Mouse (Mus musculus) heart, postnatal 0 days (tissue): Measurements from ENCODE around the gene Il10rb. TPM values are rescaled to one million over a fixed set of nuclear protein-coding genes. Genes with fewer than 3 reads are reported as not detected.

Source experiments
- ATAC-seq: fragments of 200-750 bp; cut with Nextera tagmentation; 2 replicates; pipeline ENCODE4 v1.8.0; 2017; ENCODE audit warnings: low read depth, moderate number of reproducible peaks, moderate library complexity; ENCODE audit not compliant: insufficient read depth
- DNase-seq: peaks from one replicate; pipeline ENCODE4 v3.0.0-alpha.2; 2016; ENCODE audit warnings: low spot score
- H3K27ac ChIP-seq: fragments of 300-500 bp; sonication (generic); 2 replicates; pipeline ENCODE4 v1.5.1; 2014; ENCODE audit warnings: low read depth, mild to moderate bottlenecking
- H3K27me3 ChIP-seq: fragments of 300-500 bp; sonication (generic); 2 replicates; pipeline ENCODE4 v1.6.1; 2014; ENCODE audit warnings: low read length, mixed read lengths; ENCODE audit not compliant: control insufficient read depth, insufficient read depth
- H3K36me3 ChIP-seq: fragments of 300-500 bp; sonication (generic); replicated peaks from 2 replicates; pipeline ENCODE4 v1.6.1; 2014; ENCODE audit warnings: low read length, mixed read lengths; ENCODE audit not compliant: control insufficient read depth, insufficient read depth
- H3K4me1 ChIP-seq: fragments of 300-500 bp; sonication (generic); 2 replicates; pipeline ENCODE4 v1.6.1; 2014; ENCODE audit warnings: antibody characterized with exemption; ENCODE audit not compliant: control insufficient read depth, insufficient read depth
- H3K4me2 ChIP-seq: fragments of 300-500 bp; sonication (generic); 2 replicates; pipeline ENCODE4 v1.6.1; 2014; ENCODE audit warnings: low read depth, mild to moderate bottlenecking, low read length, moderate library complexity
- H3K4me3 ChIP-seq: fragments of 300-500 bp; sonication (generic); 2 replicates; pipeline ENCODE4 v1.5.1; 2014; ENCODE audit warnings: low read depth, low read length
- H3K9ac ChIP-seq: fragments of 300-500 bp; sonication (generic); replicated peaks from 2 replicates; pipeline ENCODE4 v1.6.1; 2014; ENCODE audit warnings: low read depth, low read length, mixed read lengths
- H3K9me3 ChIP-seq: fragments of 300-500 bp; sonication (generic); replicated peaks from 2 replicates; pipeline ENCODE4 v1.6.1; 2016; ENCODE audit warnings: low read length; ENCODE audit not compliant: control insufficient read depth
- CTCF ChIP-seq: IDR thresholded peaks from 2 replicates; pipeline ENCODE4 v1.5.1; 2016; ENCODE audit warnings: antibody characterized with exemption, control low read depth, low read depth
- EP300 ChIP-seq: IDR thresholded peaks from 2 replicates; pipeline ENCODE4 v1.6.1; 2016; ENCODE audit warnings: antibody characterized with exemption, low read depth
- WGBS: fragments of 180-500 bp; shearing (Covaris S2); extraction: QIAGEN DNeasy Blood & Tissue Kit; methylation state at CpG from one replicate; pipeline ENCODE4 v1.1.7; 2014; 5-methylcytosine and 5-hydroxymethylcytosine counted together
- polyA plus RNA-seq: library from polyadenylated mRNA; unstranded; fragments of >200 nt; fragmentation: Nextera tagmentation; extraction: Ambion mirVana; gene quantifications from 2 replicates; pipeline ENCODE4 v1.2.1, GENCODE M21; 2015
- total RNA-seq: library from RNA; depleted of rRNA; stranded (reverse); fragments of >200 nt; gene quantifications from 2 replicates; pipeline ENCODE4 v1.2.3, GENCODE M21; 2014; ENCODE audit warnings: low replicate concordance

Il10rb gene
- total and polyA plus RNA-seq, 2 experiments from 2014 or later = 63.3 to 89.0 TPM

DNA sequence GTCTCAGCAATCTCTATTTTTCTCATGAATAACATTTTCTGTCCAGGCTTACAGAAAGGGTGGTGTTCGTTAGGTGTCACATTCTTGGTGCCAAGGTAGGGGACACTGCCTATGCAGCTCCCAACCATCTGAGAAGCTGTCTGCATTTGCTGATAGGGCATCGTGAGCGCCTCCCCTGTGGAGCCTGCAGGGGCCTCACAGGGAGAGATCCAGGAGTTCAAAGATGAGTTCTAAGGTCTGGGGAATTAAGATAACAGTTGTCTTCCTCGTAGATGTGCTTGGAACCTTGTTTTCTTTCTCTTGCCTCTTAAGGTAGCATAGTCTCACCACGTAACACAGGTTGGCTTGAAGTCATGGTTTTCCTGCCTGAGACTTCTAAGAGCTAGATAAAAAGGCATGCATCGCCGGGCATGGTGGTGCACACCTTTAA is 35.9 kb downstream of the Il10rb start:
- Histone ChIP-seq H3K27ac (peak overlapping the region; percentile 49; the same call in 1 of the 2 replicates), H3K4me2 (no peak overlapping the region), H3K27me3 (no peaks in the 10 kb centered on the region), H3K4me3 (no peak overlapping the region), H3K4me1 (peaks cover 15% of the 10 kb centered on the region; the same call in 1 of the 2 replicates), H3K9ac (no peak overlapping the region; the same call in 1 of the 2 replicates), H3K9me3 (no peaks in the 10 kb centered on the region), H3K36me3 (no peaks in the 10 kb centered on the region)
- ATAC-seq (0 out of 2 replicates have a peak, but pooled peaks have one; percentile 3), DNase-seq (no peak)
- 57% methylated on average over 7 of the region's 7 CpGs for WGBS
- TF ChIP-seq EP300 = no peak
- no peak for TF ChIP-seq CTCF

DNA sequence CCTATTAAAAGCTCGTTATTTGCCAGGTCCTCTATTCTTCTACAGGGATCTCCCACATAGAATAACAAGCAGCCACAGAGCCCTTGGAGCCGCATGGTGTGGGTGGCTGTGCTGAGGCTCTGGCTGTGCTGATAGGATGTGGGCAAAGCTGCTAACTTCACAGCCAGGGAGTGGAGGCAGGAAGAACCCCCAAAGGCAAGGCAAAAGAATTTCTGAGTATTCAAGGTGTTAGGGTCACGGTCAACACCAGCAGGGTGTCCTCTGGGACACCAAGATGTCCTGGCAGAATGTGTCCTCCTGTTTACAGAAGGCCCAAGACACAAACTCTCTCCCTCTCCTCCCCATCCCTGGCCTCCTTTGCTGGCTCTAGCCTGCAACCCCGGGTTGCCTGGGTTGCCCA is 36.5 kb downstream of the Il10rb start:
- ATAC-seq (no peak), DNase-seq (no peak)
- Histone ChIP-seq H3K4me1 (peaks cover 19% of the 10 kb centered on the region; the same call in 1 of the 2 replicates), H3K9me3 (no peaks in the 10 kb centered on the region), H3K27ac (no peak overlapping the region; the same call in 1 of the 2 replicates), H3K36me3 (no peaks in the 10 kb centered on the region), H3K9ac (no peak overlapping the region), H3K27me3 (no peaks in the 10 kb centered on the region), H3K4me2 (no peak overlapping the region), H3K4me3 (no peak overlapping the region)
- TF ChIP-seq EP300 = no peak
- no peak for TF ChIP-seq CTCF
- WGBS = 60% methylated on average over 4 of the region's 4 CpGs

- WGBS = 75% methylated on average over 8 of the region's 8 CpGs
- Histone ChIP-seq H3K4me2 (no peak overlapping the region), H3K27me3 (no peaks in the 10 kb centered on the region), H3K4me1 (peaks cover 26% of the 10 kb centered on the region; the same call in 1 of the 2 replicates), H3K36me3 (no peaks in the 10 kb centered on the region), H3K27ac (no peak overlapping the region; the same call in 1 of the 2 replicates), H3K9ac (no peak overlapping the region), H3K9me3 (no peaks in the 10 kb centered on the region), H3K4me3 (no peak overlapping the region)
- no peak for ATAC-seq
- TF ChIP-seq EP300 = no peak
- no peak for TF ChIP-seq CTCF
- no peak for DNase-seq
Measured at GRCm38 (mm10) chr16:91443211-91443611, 37.2 kb downstream of the Il10rb start.

DNA sequence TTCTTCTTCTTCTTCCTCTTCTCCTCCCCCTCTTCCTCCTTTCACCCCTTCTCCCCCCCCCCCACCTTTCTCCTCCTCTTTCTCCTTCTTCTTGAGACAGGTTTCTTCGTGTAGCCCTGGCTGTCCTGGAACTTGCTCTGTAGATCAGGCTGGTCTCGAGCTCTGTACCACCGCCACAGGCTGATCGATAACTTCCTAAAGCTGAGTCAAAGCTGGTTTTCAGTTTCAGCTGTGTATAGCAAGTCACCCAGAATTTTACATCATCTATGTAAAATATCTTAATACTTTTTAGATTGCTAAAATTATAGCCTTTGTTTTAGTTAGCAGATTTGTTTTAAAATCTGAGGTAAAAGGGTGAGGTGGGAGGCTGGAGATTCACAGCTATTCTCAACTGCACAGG is 38.9 kb downstream of the Il10rb start:
- no peak overlapping the region for H3K9ac ChIP-seq
- peaks cover 24% of the 10 kb centered on the region; the same call in 1 of the 2 replicates for H3K4me1 ChIP-seq
- no peak for DNase-seq
- WGBS = 77% methylated on average over 4 of the region's 4 CpGs
- H3K27ac ChIP-seq = no peak overlapping the region
- no peak for ATAC-seq
- H3K36me3 ChIP-seq = no peaks in the 10 kb centered on the region
- TF ChIP-seq EP300 (no peak), CTCF (no peak)
- no peak overlapping the region for H3K4me2 ChIP-seq
- H3K9me3 ChIP-seq = no peaks in the 10 kb centered on the region
- no peaks in the 10 kb centered on the region for H3K27me3 ChIP-seq
- H3K4me3 ChIP-seq = no peak overlapping the region

- no peak overlapping the region for H3K9ac ChIP-seq
- peaks cover 24% of the 10 kb centered on the region; the same call in 1 of the 2 replicates for H3K4me1 ChIP-seq
- H3K4me3 ChIP-seq = no peak overlapping the region
- TF ChIP-seq EP300 (no peak), CTCF (no peak)
- H3K27me3 ChIP-seq = no peaks in the 10 kb centered on the region
- ATAC-seq = no peak
- WGBS = 62% methylated on average over 5 of the region's 5 CpGs
- no peak overlapping the region for H3K4me2 ChIP-seq
- no peaks in the 10 kb centered on the region for H3K36me3 ChIP-seq
- peak overlapping the region; percentile 49; the same call in 1 of the 2 replicates for H3K27ac ChIP-seq
- no peak for DNase-seq
- no peaks in the 10 kb centered on the region for H3K9me3 ChIP-seq
Measured at GRCm38 (mm10) chr16:91445566-91445965, 39.6 kb downstream of the Il10rb start.
